Mouse (Mus musculus) kidney, embryonic 16.5 days (tissue): ENCODE data around the gene Etv4. TPM values are rescaled to one million over a fixed set of nuclear protein-coding genes. Genes with fewer than 3 reads are reported as not detected.

ENCODE experiments used
- ATAC-seq: fragments of 200-750 bp; cut with Nextera tagmentation; 2 replicates; pipeline ENCODE4 v1.8.0; 2017; ENCODE audit warnings: moderate TSS enrichment; ENCODE audit not compliant: low FRiP score, low TSS enrichment
- H3K27ac ChIP-seq: fragments of 300-500 bp; sonication (generic); 2 replicates; pipeline ENCODE4 v1.5.1; 2014; ENCODE audit warnings: low read length
- H3K27me3 ChIP-seq: fragments of 300-500 bp; sonication (generic); 2 replicates; pipeline ENCODE4 v1.6.1; 2014; ENCODE audit warnings: low read length, control low read depth, mixed read lengths; ENCODE audit not compliant: insufficient read depth
- H3K36me3 ChIP-seq: fragments of 300-500 bp; sonication (generic); 2 replicates; pipeline ENCODE4 v1.6.1; 2014; ENCODE audit warnings: low read length, control low read depth, mixed read lengths; ENCODE audit not compliant: insufficient read depth
- H3K4me1 ChIP-seq: fragments of 300-500 bp; sonication (generic); 2 replicates; pipeline ENCODE4 v1.6.1; 2014; ENCODE audit warnings: low read length, control low read depth, mixed read lengths; ENCODE audit not compliant: insufficient read depth
- H3K4me2 ChIP-seq: fragments of 300-500 bp; sonication (generic); replicated peaks from 2 replicates; pipeline ENCODE4 v1.6.1; 2014; ENCODE audit warnings: low read depth, low read length
- H3K4me3 ChIP-seq: fragments of 300-500 bp; sonication (generic); 2 replicates; pipeline ENCODE4 v1.5.1; 2014; ENCODE audit warnings: mild to moderate bottlenecking, low read length
- H3K9ac ChIP-seq: fragments of 300-500 bp; sonication (generic); replicated peaks from 2 replicates; pipeline ENCODE4 v1.6.1; 2014; ENCODE audit warnings: low read length
- H3K9me3 ChIP-seq: fragments of 300-500 bp; sonication (generic); 2 replicates; pipeline ENCODE4 v1.6.1; 2016; ENCODE audit warnings: low read length, control low read depth
- WGBS: fragments of 180-500 bp; shearing (Covaris S2); extraction: QIAGEN DNeasy Blood & Tissue Kit; methylation state at CpG from one replicate; pipeline ENCODE4 v1.1.7; 2014; 5-methylcytosine and 5-hydroxymethylcytosine counted together
- polyA plus RNA-seq: library from polyadenylated mRNA; unstranded; fragments of >200 nt; fragmentation: Nextera tagmentation; extraction: Ambion mirVana; gene quantifications from 2 replicates; pipeline ENCODE4 v1.2.1, GENCODE M21; 2015

The Etv4 gene
- polyA plus RNA-seq, 1 experiment from 2014 or later = 51.0 TPM

GRCm38 (mm10) chr11:101814375-101815102, 29.4 kb upstream of the Etv4 start:
- peak overlapping the region; percentile 43 for H3K4me2 ChIP-seq
- peak overlapping the region; percentile 60 for H3K27ac ChIP-seq
- 17% methylated on average over 23 of the region's 23 CpGs for WGBS
- H3K27me3 ChIP-seq = peaks cover 8% of the 10 kb centered on the region; the same call in 1 of the 2 replicates
- peak; percentile 55; the same call in 1 of the 2 replicates for ATAC-seq
- H3K36me3 ChIP-seq = no peaks in the 10 kb centered on the region
- H3K4me3 ChIP-seq = peak overlapping the region; percentile 26
- H3K9me3 ChIP-seq = peaks cover 5% of the 10 kb centered on the region; the same call in 1 of the 2 replicates
- H3K4me1 ChIP-seq = peaks cover 30% of the 10 kb centered on the region
- peak overlapping the region; percentile 7; the same call in 1 of the 2 replicates for H3K9ac ChIP-seq

GRCm38 (mm10) chr11:101813259-101813658, 28.1 kb upstream of the Etv4 start:
- H3K4me3 ChIP-seq = no peak overlapping the region
- no peak overlapping the region for H3K4me2 ChIP-seq
- H3K36me3 ChIP-seq = no peaks in the 10 kb centered on the region
- H3K9ac ChIP-seq = no peak overlapping the region
- H3K4me1 ChIP-seq = peaks cover 39% of the 10 kb centered on the region
- WGBS = 1% methylated on average over 7 of the region's 7 CpGs
- H3K9me3 ChIP-seq = no peaks in the 10 kb centered on the region
- ATAC-seq = no peak
- peaks cover 8% of the 10 kb centered on the region; the same call in 1 of the 2 replicates for H3K27me3 ChIP-seq
- H3K27ac ChIP-seq = no peak overlapping the region

- H3K27ac ChIP-seq = no peak overlapping the region
- H3K4me3 ChIP-seq = no peak overlapping the region
- no peaks in the 10 kb centered on the region for H3K9me3 ChIP-seq
- no peak overlapping the region for H3K4me2 ChIP-seq
- peaks cover 14% of the 10 kb centered on the region for H3K4me1 ChIP-seq
- no peak overlapping the region for H3K9ac ChIP-seq
- no peaks in the 10 kb centered on the region for H3K36me3 ChIP-seq
- ATAC-seq = no peak
- H3K27me3 ChIP-seq = peaks cover 11% of the 10 kb centered on the region
- 14% methylated on average over 15 of the region's 15 CpGs for WGBS
These were observed 24.1 kb upstream of the Etv4 start for GRCm38 (mm10) chr11:101809060-101809828.

GRCm38 (mm10) chr11:101807266-101807665, 22.1 kb upstream of the Etv4 start:
- Histone ChIP-seq H3K27me3 (peaks cover 5% of the 10 kb centered on the region), H3K27ac (no peak overlapping the region), H3K4me1 (peaks cover 11% of the 10 kb centered on the region), H3K9ac (no peak overlapping the region), H3K9me3 (no peaks in the 10 kb centered on the region), H3K36me3 (no peaks in the 10 kb centered on the region), H3K4me2 (no peak overlapping the region), H3K4me3 (no peak overlapping the region)
- 82% methylated on average over 10 of the region's 10 CpGs for WGBS
- no peak for ATAC-seq

- Histone ChIP-seq H3K4me1 (peaks cover 16% of the 10 kb centered on the region), H3K9me3 (no peaks in the 10 kb centered on the region), H3K36me3 (no peaks in the 10 kb centered on the region), H3K4me2 (no peak overlapping the region), H3K4me3 (no peak overlapping the region), H3K27me3 (peaks cover 8% of the 10 kb centered on the region), H3K9ac (no peak overlapping the region), H3K27ac (no peak overlapping the region)
- WGBS = 59% methylated on average over 12 of the region's 12 CpGs
- no peak for ATAC-seq
These were observed 21.6 kb upstream of the Etv4 start for GRCm38 (mm10) chr11:101806741-101807140.

- Histone ChIP-seq H3K36me3 (no peaks in the 10 kb centered on the region), H3K27me3 (peaks cover 8% of the 10 kb centered on the region), H3K9ac (no peak overlapping the region), H3K27ac (no peak overlapping the region), H3K4me3 (no peak overlapping the region), H3K4me2 (no peak overlapping the region), H3K4me1 (peaks cover 20% of the 10 kb centered on the region), H3K9me3 (no peaks in the 10 kb centered on the region)
- no peak for ATAC-seq
- 74% methylated on average over 8 of the region's 8 CpGs for WGBS
These were observed 20.0 kb upstream of the Etv4 start for GRCm38 (mm10) chr11:101805113-101805704.

- peaks cover 9% of the 10 kb centered on the region; the same call in 1 of the 2 replicates for H3K4me1 ChIP-seq
- no peak overlapping the region for H3K4me3 ChIP-seq
- H3K27ac ChIP-seq = no peak overlapping the region
- H3K9ac ChIP-seq = no peak overlapping the region
- H3K9me3 ChIP-seq = no peaks in the 10 kb centered on the region
- no peak overlapping the region for H3K4me2 ChIP-seq
- WGBS = 6% methylated on average over 5 of the region's 5 CpGs
- no peak for ATAC-seq
- H3K36me3 ChIP-seq = no peaks in the 10 kb centered on the region
- H3K27me3 ChIP-seq = peaks cover 4% of the 10 kb centered on the region; the same call in 1 of the 2 replicates
These were observed 16.2 kb upstream of the Etv4 start for GRCm38 (mm10) chr11:101801386-101801785.

- H3K4me1 ChIP-seq = peaks cover 9% of the 10 kb centered on the region; the same call in 1 of the 2 replicates
- H3K27me3 ChIP-seq = peaks cover 4% of the 10 kb centered on the region; the same call in 1 of the 2 replicates
- no peak overlapping the region for H3K4me3 ChIP-seq
- WGBS = 40% methylated on average over 8 of the region's 8 CpGs
- no peak for ATAC-seq
- H3K9me3 ChIP-seq = no peaks in the 10 kb centered on the region
- no peaks in the 10 kb centered on the region for H3K36me3 ChIP-seq
- H3K4me2 ChIP-seq = no peak overlapping the region
- H3K27ac ChIP-seq = no peak overlapping the region
- H3K9ac ChIP-seq = no peak overlapping the region
These were observed 12.9 kb upstream of the Etv4 start for GRCm38 (mm10) chr11:101798083-101798482.

GRCm38 (mm10) chr11:101797355-101797754, 12.2 kb upstream of the Etv4 start:
- H3K4me1 ChIP-seq = peaks cover 9% of the 10 kb centered on the region; the same call in 1 of the 2 replicates
- H3K4me3 ChIP-seq = no peak overlapping the region
- H3K4me2 ChIP-seq = no peak overlapping the region
- no peaks in the 10 kb centered on the region for H3K9me3 ChIP-seq
- ATAC-seq = no peak
- H3K27ac ChIP-seq = no peak overlapping the region
- H3K27me3 ChIP-seq = peaks cover 4% of the 10 kb centered on the region; the same call in 1 of the 2 replicates
- H3K9ac ChIP-seq = no peak overlapping the region
- no peaks in the 10 kb centered on the region for H3K36me3 ChIP-seq
- 70% methylated on average over 2 of the region's 2 CpGs for WGBS
